Mouse (Mus musculus) monocyte, adult 5-6 weeks (primary cell): ENCODE results near the gene Sema4b. TPM values are rescaled to one million over a fixed set of nuclear protein-coding genes. Genes with fewer than 3 reads are reported as not detected.

Experiments used
- ATAC-seq: fragments of 153-309, 156-312 bp; replicated peaks from 2 replicates; pipeline ENCODE4 v1.8.0; 2017; ENCODE audit warnings: mild to moderate bottlenecking; ENCODE audit not compliant: low TSS enrichment, insufficient number of reproducible peaks, severe bottlenecking, poor library complexity, low FRiP score
- total RNA-seq: library from RNA; stranded (forward); fragments of 200-1000, 200-491, 200-594 nt; gene quantifications from 3 replicates; pipeline ENCODE4 v1.2.3, GENCODE M21; 2017

Sema4b gene
- total RNA-seq, 1 experiment from 2014 or later, result 7.4 TPM

DNA sequence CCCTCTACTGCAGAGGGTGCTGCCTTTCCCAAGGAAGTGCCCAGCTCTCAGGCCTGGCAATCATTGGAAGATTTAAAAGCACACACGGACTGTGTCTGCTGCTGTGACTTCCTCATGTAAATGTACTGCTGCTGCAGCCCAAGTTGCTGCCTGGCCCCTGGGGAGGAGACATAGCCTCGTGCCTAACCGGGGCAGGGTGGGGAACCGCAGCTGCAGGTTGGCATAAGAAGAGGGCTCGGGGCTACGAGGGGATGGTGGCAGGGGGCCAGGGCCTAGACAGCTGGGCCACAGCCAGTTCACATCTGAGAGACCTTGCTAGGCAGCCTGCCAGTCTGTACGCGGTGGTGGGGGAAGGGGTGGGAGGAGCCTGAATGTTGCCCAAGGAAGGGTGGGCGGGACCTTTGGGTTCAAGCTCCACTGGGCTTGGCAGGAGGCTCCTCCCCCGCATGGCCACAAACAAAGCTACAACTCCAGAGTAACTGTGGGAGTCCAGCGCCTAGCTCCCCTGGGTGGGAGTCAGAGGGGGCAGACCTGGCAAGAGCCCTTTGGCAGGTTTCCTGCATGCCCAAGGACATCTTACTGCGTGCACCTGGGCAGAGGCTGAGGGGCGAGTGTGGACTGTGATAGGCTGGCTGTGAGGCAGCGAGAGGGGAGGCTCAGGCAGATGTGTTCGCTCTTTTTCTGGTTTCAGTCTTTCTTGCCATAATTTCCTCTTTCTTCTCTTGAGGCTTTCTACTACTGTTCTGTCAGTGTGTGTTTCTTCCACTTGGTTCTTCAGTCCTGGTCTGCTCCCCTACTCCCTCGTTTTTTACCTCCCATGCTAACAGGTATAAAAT, 5.8 kb downstream of the Sema4b start:
- peak; percentile 61 for ATAC-seq

DNA sequence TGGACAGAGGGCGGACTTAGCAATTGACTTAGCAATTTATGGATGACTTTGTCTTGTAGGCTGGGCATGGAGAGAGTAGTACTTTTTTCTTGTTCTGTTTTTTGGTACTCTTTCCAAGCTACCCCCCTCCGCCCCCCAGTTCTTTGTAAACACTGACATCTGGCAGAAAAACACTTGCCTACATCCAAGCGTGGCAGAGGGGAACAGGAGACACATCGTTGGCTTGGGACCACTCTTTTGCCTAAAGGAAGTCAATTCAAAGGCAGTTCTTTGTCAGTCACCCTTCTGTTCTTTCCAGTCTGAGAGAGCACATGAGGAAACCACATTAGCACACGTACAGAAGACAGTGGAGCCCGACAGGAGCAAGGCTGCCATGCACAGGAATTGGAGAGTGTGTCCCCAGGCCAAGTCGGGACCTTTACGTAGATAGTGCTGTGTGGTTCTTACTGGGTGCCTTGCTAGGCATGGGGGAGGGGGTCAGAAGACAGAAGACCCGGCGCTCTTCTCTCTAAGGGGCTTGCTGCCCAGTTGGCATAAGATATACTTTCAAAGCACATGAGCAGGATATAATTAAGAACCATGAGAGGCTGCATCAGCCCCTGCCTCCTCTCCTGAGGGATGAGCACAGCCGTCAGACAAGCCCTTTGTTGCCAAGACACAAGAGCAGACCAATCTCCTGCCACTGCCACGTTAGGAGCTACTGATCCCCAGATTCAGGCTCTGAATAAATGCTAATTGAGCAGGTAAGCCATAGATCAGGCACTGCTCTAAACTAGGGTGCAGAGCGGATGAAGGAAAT, 7.5 kb downstream of the Sema4b start:
- no peak for ATAC-seq

DNA sequence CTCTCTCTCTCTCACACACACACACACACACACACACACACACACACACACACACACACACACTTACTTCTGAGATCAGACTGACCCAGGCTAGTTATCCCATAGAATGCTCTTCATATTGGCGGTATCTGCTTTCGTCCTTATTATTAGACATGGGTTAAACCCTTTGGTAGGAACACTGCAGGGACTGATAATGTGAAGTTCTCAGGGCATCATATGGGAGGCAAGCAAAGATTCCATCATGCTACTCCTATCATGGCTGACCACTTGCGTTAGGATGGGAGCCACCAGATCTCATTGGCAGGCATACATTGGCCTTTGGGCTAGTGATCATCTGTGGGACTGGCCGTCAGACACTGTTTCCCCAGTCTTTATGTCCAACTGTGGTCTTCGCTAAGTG, 8.5 kb downstream of the Sema4b start:
- ATAC-seq, result no peak

DNA sequence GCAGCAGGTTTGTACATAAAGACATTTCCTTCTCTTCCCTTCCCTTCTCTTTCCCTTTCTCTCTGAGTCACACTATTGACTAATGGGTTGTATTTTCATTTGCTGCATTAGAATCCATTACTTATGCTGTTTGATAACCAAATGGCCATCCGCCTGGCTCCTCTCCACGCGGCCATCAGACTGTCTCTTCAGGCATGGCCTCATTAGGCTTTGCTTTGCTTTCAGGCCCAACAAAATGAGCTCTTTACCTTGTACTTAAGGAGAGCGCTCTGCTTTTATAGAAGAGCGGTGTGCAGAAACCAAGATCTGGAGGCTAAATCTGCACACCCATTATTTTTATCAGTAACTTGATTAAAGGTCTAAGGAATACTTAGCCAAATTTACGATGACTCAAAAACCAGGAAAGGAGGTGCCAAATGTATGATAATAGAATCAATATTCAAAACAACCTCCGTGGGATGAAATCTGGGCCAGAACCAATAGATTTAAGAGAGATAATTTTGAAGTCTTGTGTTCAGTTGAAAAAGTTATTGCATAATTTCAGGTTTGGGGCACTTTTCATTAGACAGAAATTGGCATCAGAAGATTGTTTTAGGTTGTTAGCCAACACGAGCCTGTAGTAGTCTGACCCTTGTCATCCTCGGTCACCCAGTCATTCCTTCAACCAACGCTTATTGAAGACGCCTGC, 9.1 kb downstream of the Sema4b start:
- no peak for ATAC-seq

DNA sequence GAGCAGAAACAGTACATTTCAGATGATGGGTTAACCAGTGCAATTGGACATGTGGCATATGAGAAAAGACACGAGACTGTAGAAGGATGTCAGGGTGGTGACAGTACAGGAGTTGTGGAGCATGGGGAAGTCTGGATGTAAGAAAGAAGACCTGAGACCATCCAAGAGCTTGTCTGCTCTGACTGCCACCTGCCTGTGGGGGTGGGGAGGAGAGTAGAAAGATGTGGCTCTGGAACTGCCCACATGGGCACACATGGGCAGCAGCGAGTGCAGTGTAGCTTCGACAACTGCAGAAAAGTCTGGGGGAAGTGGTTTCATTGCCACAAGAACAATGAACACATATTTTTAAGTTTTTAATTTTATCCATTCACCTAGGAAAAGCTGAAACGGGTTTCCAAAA, 10.7 kb downstream of the Sema4b start:
- ATAC-seq, result no peak

DNA sequence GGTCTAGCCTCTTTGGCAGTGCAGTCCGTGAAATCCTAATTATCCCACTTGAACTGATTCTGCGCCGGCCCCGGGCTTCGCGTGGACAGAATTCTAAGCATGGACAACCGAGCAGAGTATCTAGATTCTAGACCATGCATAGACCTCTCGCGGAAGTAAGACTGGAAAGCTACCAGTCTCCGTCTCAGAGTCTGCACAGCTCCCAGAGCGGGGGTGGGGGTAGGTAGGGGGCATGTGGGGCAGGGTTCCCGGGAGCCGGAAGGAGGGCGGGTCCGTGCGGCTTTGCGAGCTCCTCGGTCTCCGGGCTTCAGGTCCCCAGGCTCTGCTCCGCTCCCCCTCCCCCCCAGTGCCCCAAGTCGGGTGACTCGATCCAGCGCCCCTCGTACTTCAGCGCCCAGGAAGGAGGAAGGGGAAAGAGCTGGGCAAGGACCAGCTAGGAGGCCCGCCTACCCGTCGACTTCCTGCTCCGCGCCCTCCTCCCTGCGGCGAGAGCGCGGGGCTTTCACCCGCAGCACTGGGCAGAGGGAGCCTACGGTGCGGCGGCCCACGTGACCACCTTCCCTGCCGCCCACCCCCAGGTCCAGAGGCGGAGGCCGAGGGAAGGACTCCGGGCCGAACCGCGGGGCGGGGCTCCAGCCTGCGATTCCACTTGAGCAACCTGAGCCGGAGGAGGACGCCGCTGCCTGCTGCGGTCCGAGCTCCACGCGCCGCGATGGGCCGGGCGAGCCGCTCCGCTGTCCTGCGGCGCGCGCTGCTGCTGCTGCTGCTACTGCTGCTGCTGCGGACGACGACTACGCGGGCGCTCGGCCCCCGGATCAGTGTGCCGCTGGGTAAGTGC, 11.5 kb downstream of the Sema4b start:
- ATAC-seq, result peak; percentile 50

DNA sequence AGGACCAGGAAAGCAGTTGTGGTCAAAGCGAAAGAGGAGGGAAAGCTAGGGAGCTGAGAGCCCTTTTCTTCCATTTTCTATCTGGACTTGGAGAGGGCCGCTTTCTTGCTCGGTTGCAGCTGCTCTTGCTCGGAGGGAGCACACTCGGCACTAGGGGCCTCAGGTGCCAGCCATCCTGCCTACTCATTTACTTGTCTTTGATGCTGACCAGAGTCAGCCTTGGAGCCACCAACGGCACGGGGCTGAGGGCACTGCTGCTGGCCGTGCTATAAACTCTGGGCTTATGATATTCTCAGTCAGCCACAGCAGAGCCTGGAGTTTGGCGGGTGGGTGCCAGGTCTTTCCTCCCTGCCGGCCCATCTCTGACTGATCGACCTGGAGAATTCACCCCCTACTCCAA, 12.2 kb downstream of the Sema4b start:
- ATAC-seq, result no peak

DNA sequence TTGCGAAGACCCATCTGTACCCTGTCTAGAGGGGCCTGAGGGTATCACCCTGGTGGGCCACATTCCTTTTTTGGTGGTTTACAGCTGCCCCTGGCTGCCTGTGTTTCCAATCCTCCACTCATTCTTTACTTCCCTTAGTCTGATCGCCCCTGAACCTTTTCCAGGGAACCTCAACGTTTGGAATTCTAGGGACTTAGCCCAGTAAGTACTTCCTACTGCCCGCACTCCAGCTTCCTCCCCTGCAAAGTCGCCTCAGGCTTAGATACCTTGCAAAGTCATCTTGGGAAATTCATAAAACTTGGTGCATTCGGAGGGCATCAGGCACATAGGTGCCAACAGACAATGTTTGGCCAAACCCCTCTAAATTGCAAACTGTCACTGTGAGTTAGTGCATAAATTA, 12.6 kb downstream of the Sema4b start:
- ATAC-seq, result no peak

DNA sequence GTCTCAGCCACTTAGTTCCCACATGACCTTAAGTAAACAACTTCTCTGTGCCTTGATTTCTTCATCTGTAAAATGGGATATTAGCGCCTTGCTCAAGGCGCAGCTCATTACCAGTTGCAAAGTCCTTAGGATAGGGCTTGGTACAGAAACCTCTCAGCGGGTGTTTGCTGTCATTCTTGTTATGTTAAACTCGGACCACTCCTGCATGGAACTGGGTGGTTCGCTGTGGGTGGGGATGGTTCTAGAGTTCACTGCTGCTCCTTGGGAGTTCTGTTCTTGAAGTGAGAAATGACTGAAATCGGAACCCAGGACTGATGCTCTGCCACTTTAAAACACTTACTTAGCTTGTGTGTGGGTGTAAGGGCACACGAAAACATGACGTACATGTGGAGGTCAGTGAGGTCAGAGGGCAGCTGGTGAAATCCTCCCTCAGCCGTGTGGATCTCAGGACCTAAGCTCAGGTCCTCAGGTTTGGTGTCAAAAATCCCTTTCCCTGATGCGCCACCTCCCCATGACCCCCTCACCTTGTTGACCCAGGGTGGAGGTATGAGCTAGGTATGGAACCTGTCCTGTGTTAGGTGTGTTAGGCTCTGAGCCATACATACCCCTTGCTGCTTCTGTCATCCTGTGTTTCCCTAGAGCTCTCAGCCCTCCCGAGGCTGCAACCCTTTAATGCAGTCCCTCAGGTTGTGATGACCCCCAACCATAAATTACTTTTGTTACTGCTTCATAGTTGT, 13.4 kb downstream of the Sema4b start:
- ATAC-seq, result no peak

DNA sequence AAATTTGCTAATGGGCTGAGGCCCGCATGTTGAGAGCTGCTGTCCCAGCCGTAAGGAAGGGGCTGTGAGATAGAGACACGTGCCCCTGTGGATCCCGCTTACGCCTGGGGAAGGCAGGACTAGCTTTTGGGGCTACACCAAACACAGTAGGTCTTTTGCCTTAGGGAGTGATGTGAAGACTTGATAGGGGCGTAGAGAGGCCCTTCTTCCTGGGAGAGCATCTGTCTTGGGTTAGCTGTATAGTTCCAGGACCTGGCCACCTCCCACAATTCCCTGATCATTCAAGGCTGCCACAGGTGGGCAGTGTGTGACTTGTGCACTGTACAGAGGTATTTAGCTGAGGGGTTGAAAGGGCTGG, 13.9 kb downstream of the Sema4b start:
- no peak for ATAC-seq

DNA sequence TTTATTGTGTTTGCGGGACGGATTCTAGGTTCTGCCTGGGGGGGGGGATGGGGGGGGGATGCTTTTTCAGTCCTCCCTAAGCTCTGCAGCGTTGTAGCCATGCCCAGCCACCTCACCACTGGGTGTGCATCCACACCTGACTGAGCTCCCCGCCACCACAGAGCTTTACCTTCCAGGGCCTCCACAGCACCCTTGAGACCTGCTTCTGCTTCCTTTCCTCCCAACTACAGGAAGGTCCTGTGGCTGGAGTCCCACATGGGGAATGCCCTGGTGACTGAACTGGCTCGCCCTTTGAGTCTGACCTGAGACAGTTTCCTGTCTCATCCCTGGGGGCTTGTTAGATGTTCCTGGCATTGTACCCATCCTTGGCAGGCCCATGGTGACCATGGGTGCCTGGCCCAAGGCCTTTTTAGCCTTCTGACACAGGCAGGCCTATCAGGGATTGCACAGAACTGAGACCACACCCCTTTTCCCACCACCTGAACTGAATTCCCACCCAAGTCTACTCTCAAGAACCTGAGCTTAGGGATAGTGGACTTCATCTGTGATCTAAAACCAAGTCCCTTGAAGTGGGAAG, 14.4 kb downstream of the Sema4b start:
- no peak for ATAC-seq

DNA sequence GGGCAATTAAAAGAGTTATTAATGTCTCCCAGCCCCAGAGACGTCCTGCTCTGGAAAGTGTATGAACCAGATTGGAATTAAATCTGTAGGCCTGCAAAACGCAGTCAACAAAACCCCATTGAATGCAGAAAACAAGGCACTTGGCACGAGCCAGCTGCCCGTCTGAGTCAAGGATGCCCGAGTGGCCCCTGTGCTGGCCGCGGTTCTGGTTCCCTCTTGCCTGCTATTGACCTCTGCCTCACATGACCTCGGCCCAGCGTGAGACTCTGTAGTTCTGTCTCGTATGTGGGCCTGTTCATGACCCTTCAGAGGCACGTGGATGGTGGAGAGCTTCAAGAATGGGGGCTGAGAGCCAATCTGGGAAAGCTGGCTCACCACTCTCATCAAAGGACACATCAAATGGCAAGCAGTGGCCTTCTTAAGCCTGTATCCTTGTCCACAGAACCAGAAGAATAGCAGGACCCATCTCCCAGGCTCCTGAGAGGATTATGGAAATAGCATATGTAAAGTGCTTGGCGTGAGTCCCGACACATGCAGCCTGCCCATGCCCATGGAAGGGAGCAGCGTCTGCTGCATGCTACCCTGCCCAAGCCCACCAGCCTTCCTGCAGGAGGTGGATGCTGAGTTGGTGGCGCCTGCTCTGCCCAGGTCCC, 15.4 kb downstream of the Sema4b start:
- ATAC-seq, result no peak

DNA sequence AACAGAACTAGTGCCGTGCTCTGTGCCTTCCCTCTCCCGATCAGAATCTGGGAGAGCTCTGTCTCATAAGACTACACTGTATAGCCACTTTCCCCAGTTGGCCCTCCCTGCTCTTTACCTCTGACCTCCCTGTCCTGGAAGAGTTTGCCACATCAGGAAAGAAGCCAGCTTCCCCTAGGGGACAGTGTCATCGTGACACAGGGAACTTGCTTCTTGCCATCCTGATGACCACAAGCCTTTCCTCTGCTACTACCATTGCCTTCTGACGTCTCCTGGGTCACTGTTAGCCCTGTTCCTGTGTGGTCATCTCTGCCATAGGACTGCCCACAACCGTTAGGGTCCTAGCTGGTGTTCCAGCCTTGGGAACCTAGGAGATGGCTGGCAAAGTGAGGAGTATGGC, 16.3 kb downstream of the Sema4b start:
- no peak for ATAC-seq

DNA sequence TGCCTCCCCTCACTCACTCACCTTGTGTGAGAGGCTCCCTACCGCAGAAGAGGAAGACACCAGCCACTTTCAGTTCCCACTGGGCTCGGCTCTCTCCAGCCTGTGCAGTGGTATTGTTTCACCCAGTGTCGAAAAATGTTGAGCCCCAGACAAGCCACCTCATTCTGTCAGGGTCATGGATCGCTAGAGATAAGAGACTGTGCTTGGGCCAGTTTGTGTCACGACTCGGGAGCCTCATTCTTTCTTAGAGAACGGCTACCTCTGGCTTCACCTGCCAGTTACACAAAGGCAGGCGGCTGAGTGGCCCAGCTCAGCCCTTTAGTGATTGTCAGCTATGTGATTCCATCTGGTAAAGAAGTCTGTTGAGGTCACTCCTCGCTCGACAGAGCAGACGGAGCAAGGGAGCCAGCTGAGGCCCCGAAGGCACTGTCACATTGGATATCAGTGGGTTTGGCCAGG, 17.0 kb downstream of the Sema4b start:
- ATAC-seq, result peak; percentile 59

DNA sequence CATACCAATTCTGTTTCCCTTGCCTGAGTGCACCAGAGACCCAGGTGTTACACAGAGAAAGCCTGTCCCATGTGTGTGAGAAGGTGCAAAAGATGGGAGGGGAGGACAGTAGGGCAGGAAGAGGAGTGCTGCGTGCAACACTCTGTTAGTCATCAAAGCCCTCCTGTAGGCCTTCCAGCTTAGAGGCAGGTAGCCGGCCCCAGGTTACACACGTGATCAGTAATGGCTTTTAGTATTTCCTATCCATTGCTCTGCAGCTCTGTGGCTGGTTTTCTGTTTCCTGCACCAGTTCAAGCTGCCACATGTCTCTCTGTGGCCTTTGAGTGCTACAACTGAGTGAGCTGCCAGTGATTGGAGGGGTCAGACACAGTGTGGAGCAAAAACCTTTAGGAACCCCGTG, 17.7 kb downstream of the Sema4b start:
- no peak for ATAC-seq

DNA sequence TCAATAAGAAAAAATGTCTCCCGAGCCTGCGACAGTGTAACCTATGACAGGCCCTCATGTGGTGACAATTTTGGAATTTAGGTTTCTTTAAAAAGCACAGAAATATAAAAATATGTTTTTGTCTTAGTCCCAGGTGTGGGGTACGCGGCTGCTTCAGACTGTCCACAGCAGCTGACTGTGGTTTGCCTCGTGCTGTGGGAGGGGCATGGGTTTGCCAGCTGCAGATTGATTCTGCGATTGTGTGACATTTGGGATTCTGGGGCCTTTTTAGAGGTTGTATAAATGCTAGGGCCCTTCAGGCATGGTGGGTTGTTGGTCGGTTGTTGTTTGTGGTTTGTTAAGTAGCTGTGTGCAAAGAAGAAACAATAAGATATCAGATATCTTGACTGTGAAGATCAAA, 18.3 kb downstream of the Sema4b start:
- ATAC-seq, result no peak
